Mouse (Mus musculus): ENCODE results near the gene Smyd3. TPM values are rescaled to one million over a fixed set of nuclear protein-coding genes. Genes with fewer than 3 reads are reported as not detected.

Smyd3 gene
- polyA plus RNA-seq, 1 experiment from 2014 or later, result 12.6 TPM

DNA sequence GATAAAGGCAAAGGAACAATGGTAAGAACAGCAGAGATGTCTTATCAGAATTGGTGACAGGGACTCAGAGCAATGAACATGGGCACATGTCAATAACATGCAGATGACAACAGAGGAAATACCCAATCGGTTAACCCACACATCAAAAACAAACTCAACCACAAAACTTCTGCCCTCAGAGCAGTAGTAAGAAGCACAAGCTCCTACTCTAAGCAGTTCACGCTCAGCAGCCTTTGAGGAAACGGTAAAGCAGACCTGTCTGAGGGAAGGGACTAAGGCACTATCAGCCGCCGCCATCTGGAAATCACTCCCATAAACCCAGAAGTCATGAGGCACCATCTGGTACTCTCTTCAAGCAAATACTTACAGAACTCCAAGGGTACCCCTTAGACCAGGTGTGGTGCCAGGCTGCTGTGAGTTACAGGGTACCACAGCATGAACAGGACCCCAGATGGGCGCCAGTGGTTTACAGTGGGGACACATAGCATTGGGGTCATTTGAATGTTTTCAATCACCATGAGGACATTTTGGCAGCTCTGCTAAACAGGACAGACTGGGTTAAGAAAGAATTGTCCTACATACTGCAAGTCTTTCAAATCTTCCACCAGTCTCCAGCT lies 277.1 kb downstream of the Smyd3 start:
- no peaks in the 10 kb centered on the region for H3K27me3 ChIP-seq (ENCODE audit: control insufficient read depth, insufficient read depth, low read length)
- no peak for ATAC-seq (replicated peaks; ENCODE audit: insufficient number of reproducible peaks, low FRiP score, low TSS enrichment)
- H3K4me3 ChIP-seq (ENCODE audit: low read depth, low read length), result no peak overlapping the region
- H3K9me3 ChIP-seq (replicated peaks; ENCODE audit: control insufficient read depth, low read length), result no peaks in the 10 kb centered on the region
- no peak overlapping the region for H3K27ac ChIP-seq (ENCODE audit: low read depth, low read length)
- H3K4me1 ChIP-seq (ENCODE audit: control insufficient read depth, insufficient read depth, low read length), result no peaks in the 10 kb centered on the region
- no peak overlapping the region for H3K4me2 ChIP-seq
- WGBS (ENCODE audit: insufficient replicate concordance), result 78% methylated on average over 6 of the region's 6 CpGs
- H3K9ac ChIP-seq (ENCODE audit: low read depth, low read length), result no peak overlapping the region
- no peaks in the 10 kb centered on the region for H3K36me3 ChIP-seq (ENCODE audit: control insufficient read depth, insufficient read depth, low read length)

DNA sequence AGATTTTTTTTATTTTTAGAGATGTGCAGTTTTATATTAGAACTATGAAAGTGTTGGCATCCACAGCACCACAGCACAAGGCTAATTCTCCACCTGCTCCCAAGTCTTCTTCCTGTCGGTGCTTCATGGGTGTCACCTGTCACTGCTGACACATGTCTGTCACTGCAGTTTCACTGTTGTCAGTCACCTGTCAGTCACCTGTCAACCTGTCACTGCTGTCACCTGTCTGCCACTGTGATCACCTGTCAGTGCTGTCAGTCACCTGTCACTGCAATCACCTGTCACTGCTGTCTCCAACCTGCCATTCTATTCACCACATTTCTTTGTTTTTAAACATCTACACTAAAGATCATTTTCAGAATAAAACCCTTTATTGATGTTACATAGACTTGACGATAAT lies 279.2 kb downstream of the Smyd3 start:
- no peaks in the 10 kb centered on the region for H3K27me3 ChIP-seq (ENCODE audit: control insufficient read depth, insufficient read depth, low read length)
- WGBS (ENCODE audit: insufficient replicate concordance), result 70% methylated on average over 2 of the region's 2 CpGs
- no peak overlapping the region for H3K4me2 ChIP-seq
- no peaks in the 10 kb centered on the region for H3K36me3 ChIP-seq (ENCODE audit: control insufficient read depth, insufficient read depth, low read length)
- H3K9me3 ChIP-seq (replicated peaks; ENCODE audit: control insufficient read depth, low read length), result no peaks in the 10 kb centered on the region
- no peak for ATAC-seq (replicated peaks; ENCODE audit: insufficient number of reproducible peaks, low FRiP score, low TSS enrichment)
- H3K27ac ChIP-seq (ENCODE audit: low read depth, low read length), result no peak overlapping the region
- H3K9ac ChIP-seq (ENCODE audit: low read depth, low read length), result no peak overlapping the region
- H3K4me1 ChIP-seq (ENCODE audit: control insufficient read depth, insufficient read depth, low read length), result no peaks in the 10 kb centered on the region
- H3K4me3 ChIP-seq (ENCODE audit: low read depth, low read length), result no peak overlapping the region

- Histone ChIP-seq H3K9me3 (replicated peaks; ENCODE audit: control insufficient read depth, low read length) (no peaks in the 10 kb centered on the region), H3K4me3 (ENCODE audit: low read depth, low read length) (no peak overlapping the region), H3K4me2 (no peak overlapping the region), H3K36me3 (ENCODE audit: control insufficient read depth, insufficient read depth, low read length) (no peaks in the 10 kb centered on the region), H3K4me1 (ENCODE audit: control insufficient read depth, insufficient read depth, low read length) (no peaks in the 10 kb centered on the region), H3K9ac (ENCODE audit: low read depth, low read length) (no peak overlapping the region), H3K27ac (ENCODE audit: low read depth, low read length) (no peak overlapping the region), H3K27me3 (ENCODE audit: control insufficient read depth, insufficient read depth, low read length) (no peaks in the 10 kb centered on the region)
- WGBS (ENCODE audit: insufficient replicate concordance), result 52% methylated on average over 7 of the region's 7 CpGs
- ATAC-seq (replicated peaks; ENCODE audit: insufficient number of reproducible peaks, low FRiP score, low TSS enrichment), result no peak
Observed at GRCm38 (mm10) chr1:179237989-179238388, 279.9 kb downstream of the Smyd3 start.

GRCm38 (mm10) chr1:179236217-179236840 lies 281.5 kb downstream of the Smyd3 start:
- Histone ChIP-seq H3K36me3 (ENCODE audit: control insufficient read depth, insufficient read depth, low read length) (no peaks in the 10 kb centered on the region), H3K4me2 (no peak overlapping the region), H3K4me3 (ENCODE audit: low read depth, low read length) (no peak overlapping the region), H3K27me3 (ENCODE audit: control insufficient read depth, insufficient read depth, low read length) (no peaks in the 10 kb centered on the region), H3K4me1 (ENCODE audit: control insufficient read depth, insufficient read depth, low read length) (peaks cover 2% of the 10 kb centered on the region; the same call in 1 of the 2 replicates), H3K27ac (ENCODE audit: low read depth, low read length) (no peak overlapping the region), H3K9ac (ENCODE audit: low read depth, low read length) (no peak overlapping the region), H3K9me3 (replicated peaks; ENCODE audit: control insufficient read depth, low read length) (no peaks in the 10 kb centered on the region)
- WGBS (ENCODE audit: insufficient replicate concordance), result 74% methylated on average over 8 of the region's 8 CpGs
- ATAC-seq (replicated peaks; ENCODE audit: insufficient number of reproducible peaks, low FRiP score, low TSS enrichment), result no peak

GRCm38 (mm10) chr1:179231777-179232661 lies 285.8 kb downstream of the Smyd3 start:
- 36% methylated on average over 13 of the region's 13 CpGs for WGBS (ENCODE audit: insufficient replicate concordance)
- H3K4me2 ChIP-seq, result no peak overlapping the region
- no peak; the same call in 1 of the 2 replicates for ATAC-seq (replicated peaks; ENCODE audit: insufficient number of reproducible peaks, low FRiP score, low TSS enrichment)
- H3K27ac ChIP-seq (ENCODE audit: low read depth, low read length), result peak overlapping the region; percentile 66; the same call in 1 of the 2 replicates
- H3K9me3 ChIP-seq (replicated peaks; ENCODE audit: control insufficient read depth, low read length), result no peaks in the 10 kb centered on the region
- H3K4me3 ChIP-seq (ENCODE audit: low read depth, low read length), result no peak overlapping the region
- H3K27me3 ChIP-seq (ENCODE audit: control insufficient read depth, insufficient read depth, low read length), result no peaks in the 10 kb centered on the region
- H3K9ac ChIP-seq (ENCODE audit: low read depth, low read length), result 0 out of 2 replicates have a peak overlapping the region, but pooled peaks have one; percentile 60
- H3K4me1 ChIP-seq (ENCODE audit: control insufficient read depth, insufficient read depth, low read length), result peaks cover 2% of the 10 kb centered on the region; the same call in 1 of the 2 replicates
- no peaks in the 10 kb centered on the region for H3K36me3 ChIP-seq (ENCODE audit: control insufficient read depth, insufficient read depth, low read length)

DNA sequence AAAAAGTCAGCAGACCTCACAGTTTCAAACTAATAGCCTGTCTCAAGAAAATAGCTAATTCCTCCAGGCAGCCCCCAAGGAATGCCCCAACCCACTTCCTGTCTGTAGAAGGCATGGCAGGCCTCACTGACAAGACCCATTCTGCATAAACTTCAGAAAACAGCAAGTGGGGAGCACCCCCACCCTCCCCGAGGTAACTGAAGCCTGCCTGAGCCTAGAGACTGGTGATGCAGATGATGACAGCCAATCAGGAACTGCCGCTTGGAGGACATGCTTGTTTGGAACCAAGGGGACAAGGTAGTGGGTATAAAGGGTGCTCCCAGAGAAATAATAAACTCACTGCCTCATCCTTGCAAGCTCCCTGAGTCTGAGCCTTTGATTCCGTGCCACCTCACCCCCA lies 288.3 kb downstream of the Smyd3 start:
- ATAC-seq (replicated peaks; ENCODE audit: insufficient number of reproducible peaks, low FRiP score, low TSS enrichment), result no peak
- Histone ChIP-seq H3K4me3 (ENCODE audit: low read depth, low read length) (no peak overlapping the region), H3K4me2 (no peak overlapping the region), H3K27me3 (ENCODE audit: control insufficient read depth, insufficient read depth, low read length) (no peaks in the 10 kb centered on the region), H3K4me1 (ENCODE audit: control insufficient read depth, insufficient read depth, low read length) (peaks cover 2% of the 10 kb centered on the region; the same call in 1 of the 2 replicates), H3K9me3 (replicated peaks; ENCODE audit: control insufficient read depth, low read length) (no peaks in the 10 kb centered on the region), H3K27ac (ENCODE audit: low read depth, low read length) (no peak overlapping the region), H3K9ac (ENCODE audit: low read depth, low read length) (no peak overlapping the region), H3K36me3 (ENCODE audit: control insufficient read depth, insufficient read depth, low read length) (no peaks in the 10 kb centered on the region)
- 55% methylated on average over 3 of the region's 3 CpGs for WGBS (ENCODE audit: insufficient replicate concordance)

DNA sequence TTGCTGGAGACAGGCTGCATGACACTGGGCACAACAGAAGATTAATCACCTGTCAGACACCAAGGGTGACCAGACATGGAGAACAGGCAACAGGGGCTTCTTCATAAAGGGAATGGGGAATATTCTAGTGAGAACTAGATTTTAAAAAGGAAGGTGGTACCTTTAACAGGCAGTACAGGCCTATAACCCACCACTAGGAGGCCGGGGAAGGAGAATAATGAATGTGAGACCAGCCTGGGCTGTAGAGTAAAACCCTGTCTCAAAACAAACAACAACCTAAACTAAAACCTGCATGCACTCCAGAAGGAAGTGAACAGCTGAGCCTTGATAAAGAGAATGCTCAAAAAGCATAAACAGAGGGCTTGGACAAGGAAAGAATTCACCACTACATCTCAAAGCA lies 297.6 kb downstream of the Smyd3 start:
- Histone ChIP-seq H3K27ac (ENCODE audit: low read depth, low read length) (no peak overlapping the region), H3K4me3 (ENCODE audit: low read depth, low read length) (no peak overlapping the region), H3K4me1 (ENCODE audit: control insufficient read depth, insufficient read depth, low read length) (no peaks in the 10 kb centered on the region; the same call in 1 of the 2 replicates), H3K27me3 (ENCODE audit: control insufficient read depth, insufficient read depth, low read length) (no peaks in the 10 kb centered on the region), H3K4me2 (no peak overlapping the region), H3K9ac (ENCODE audit: low read depth, low read length) (no peak overlapping the region), H3K9me3 (replicated peaks; ENCODE audit: control insufficient read depth, low read length) (no peaks in the 10 kb centered on the region), H3K36me3 (ENCODE audit: control insufficient read depth, insufficient read depth, low read length) (no peaks in the 10 kb centered on the region)
- 63% methylated on average over 1 of the region's 1 CpGs for WGBS (ENCODE audit: insufficient replicate concordance)
- no peak for ATAC-seq (replicated peaks; ENCODE audit: insufficient number of reproducible peaks, low FRiP score, low TSS enrichment)

DNA sequence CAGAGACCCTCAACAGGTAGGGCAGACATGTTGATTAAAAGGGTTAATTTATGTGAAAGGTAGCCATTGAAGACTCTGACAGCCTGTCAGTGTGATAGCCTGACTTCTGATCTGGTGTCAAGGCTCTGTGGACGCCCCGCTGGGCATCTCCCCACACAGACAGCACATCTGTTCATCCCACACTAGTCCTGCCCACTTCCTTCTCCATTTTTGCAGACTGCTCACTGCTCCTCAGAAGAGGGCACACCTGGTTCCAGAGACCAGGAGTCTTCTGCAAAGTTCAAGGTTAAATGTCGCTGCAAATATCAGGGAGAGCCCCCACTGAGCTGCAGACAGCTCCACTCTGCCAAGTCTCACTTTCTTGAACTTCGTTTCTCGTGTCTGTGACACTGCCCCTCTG lies 299.8 kb downstream of the Smyd3 start:
- H3K4me3 ChIP-seq (ENCODE audit: low read depth, low read length), result no peak overlapping the region
- no peaks in the 10 kb centered on the region for H3K9me3 ChIP-seq (replicated peaks; ENCODE audit: control insufficient read depth, low read length)
- no peak overlapping the region for H3K4me2 ChIP-seq
- H3K27ac ChIP-seq (ENCODE audit: low read depth, low read length), result no peak overlapping the region
- no peaks in the 10 kb centered on the region for H3K27me3 ChIP-seq (ENCODE audit: control insufficient read depth, insufficient read depth, low read length)
- ATAC-seq (replicated peaks; ENCODE audit: insufficient number of reproducible peaks, low FRiP score, low TSS enrichment), result no peak
- H3K9ac ChIP-seq (ENCODE audit: low read depth, low read length), result no peak overlapping the region
- no peaks in the 10 kb centered on the region for H3K36me3 ChIP-seq (ENCODE audit: control insufficient read depth, insufficient read depth, low read length)
- WGBS (ENCODE audit: insufficient replicate concordance), result 57% methylated on average over 5 of the region's 5 CpGs
- H3K4me1 ChIP-seq (ENCODE audit: control insufficient read depth, insufficient read depth, low read length), result no peaks in the 10 kb centered on the region; the same call in 1 of the 2 replicates

Measured in heart, embryonic 11.5 days (tissue).